Comparison of ENCODE assay signal across 11 mouse cellular contexts in genomic region chr7:62375658-62376057, GRCm38 (mm10). TPM values are rescaled to one million over a fixed set of nuclear protein-coding genes. Genes with fewer than 3 reads are reported as not detected.
DNase-seq lines count a peak whose midpoint lies in the region; ATAC-seq and TF ChIP-seq lines count a peak whose summit lies in the region.
"Had no signal": no experiment of that assay in that cellular context is flagged by ENCODE, and none has a peak within 500 bp of the region (broad histone marks: within the 10 kb centered on the region; RNA-seq: fewer than 3 reads in every experiment).

No protein-coding gene starts in this region.

- peak overlapping the region; percentile 61 for H3K4me2 ChIP-seq in hindbrain, embryonic 13.5 days

- H3K27ac ChIP-seq in kidney, adult 2 months (ENCODE audit: insufficient read depth, low read depth, low read length) = no peak overlapping the region
- H3K27ac ChIP-seq in hindbrain, embryonic 13.5 days = no peak overlapping the region

- TF ChIP-seq CTCF in kidney, adult 2 months (conservative IDR thresholded peaks at IDR 0.05; ENCODE audit: insufficient read depth, insufficient read length, low read depth, low read length) = peak; percentile 33; the same call in 1 of the 2 replicates

- peak; percentile 24 to 87 for DNase-seq in adrenal gland, adult (ENCODE audit: inconsistent age in 2 of 2, low spot score in 1 of 2)
- DNase-seq in adrenal gland, adult 18-20 months (ENCODE audit: low spot score in 2 of 2) = no peak
- peak; percentile 19 for DNase-seq in kidney, adult 2 months
- DNase-seq in kidney, postnatal 4 days = no peak
- DNase-seq in ES-CJ7 (ENCODE audit: low read depth, low spot score) = peak; percentile 57
- no peak for DNase-seq in ovary, postnatal 36 days (ENCODE audit: low spot score)
- DNase-seq: layer of hippocampus, postnatal 36 days; thymus, adult 18-20 months had no signal

- no peaks in the 10 kb centered on the region for H3K36me3 ChIP-seq in kidney, adult 2 months (ENCODE audit: control insufficient read depth, insufficient read depth, low read length)
- peaks cover 6% of the 10 kb centered on the region for H3K36me3 ChIP-seq in hindbrain, embryonic 13.5 days

- WGBS in kidney, adult 2 months = 26% methylated on average over 4 of the region's 4 CpGs
- WGBS in hindbrain, embryonic 13.5 days = 29% methylated on average over 4 of the region's 4 CpGs

- H3K4me1 ChIP-seq in kidney, adult 2 months (ENCODE audit: control insufficient read depth, insufficient read depth, low read length) = no peaks in the 10 kb centered on the region
- peaks cover 29% of the 10 kb centered on the region for H3K4me1 ChIP-seq in hindbrain, embryonic 13.5 days (replicated peaks)

- H3K27me3 ChIP-seq in kidney, adult 2 months (replicated peaks; ENCODE audit: control insufficient read depth, insufficient read depth, low read length) = no peaks in the 10 kb centered on the region; the same call in 1 of the 2 replicates
- H3K27me3 ChIP-seq in hindbrain, embryonic 13.5 days = no peaks in the 10 kb centered on the region

- ATAC-seq in hindbrain, embryonic 13.5 days (ENCODE audit: low FRiP score) = no peak
- no peak for ATAC-seq in CD4-positive, CD25-positive, alpha-beta regulatory T cell, adult 4 months

- no peak overlapping the region for H3K9ac ChIP-seq in hindbrain, embryonic 13.5 days

- no peak overlapping the region for H3K4me3 ChIP-seq in kidney, adult 2 months (ENCODE audit: insufficient read depth, low read depth, low read length)
- H3K4me3 ChIP-seq in hindbrain, embryonic 13.5 days = no peak overlapping the region

- peaks cover 14% of the 10 kb centered on the region for H3K9me3 ChIP-seq in hindbrain, embryonic 13.5 days

- TF ChIP-seq POLR2A in kidney, adult 2 months (IDR thresholded peaks at IDR 0.05; ENCODE audit: low read depth, low read length) = no peak

RNA-seq across cellular contexts. Expression of gene Magel2, which starts 1.2 kb away (rescaled TPM):
- total RNA-seq in adrenal gland, adult 18-20 months (2021) = 1 to 10 TPM in 1 of 2 experiments, under 1 TPM in 1; 0.80 to 1.2 TPM
- polyA plus RNA-seq in kidney, adult 2 months (2012; rRNA removed) = 0.02 TPM in 1 of 2 replicates, not detected in the other
- 16.3 and 19.7 TPM in 2 replicates for polyA plus RNA-seq in hindbrain, embryonic 13.5 days (2015; fragmentation: Nextera tagmentation; extraction: Ambion mirVana)
- not detected for polyA plus RNA-seq in CD4-positive, CD25-positive, alpha-beta regulatory T cell, adult 4 months (2017; shearing (Covaris generic))
- total RNA-seq: neutrophil, adult 5-6 weeks had no signal

RNA-seq across cellular contexts. Expression of gene Ndn, which starts 29.3 kb away (rescaled TPM):
- 10 to 100 TPM; 69.4 to 80.4 TPM for total RNA-seq in adrenal gland, adult 18-20 months (2021)
- 2.3 TPM in 2 replicates for polyA plus RNA-seq in kidney, adult 2 months (2012; rRNA removed)
- 501 and 528 TPM in 2 replicates for polyA plus RNA-seq in hindbrain, embryonic 13.5 days (2015; fragmentation: Nextera tagmentation; extraction: Ambion mirVana)
- not detected for polyA plus RNA-seq in CD4-positive, CD25-positive, alpha-beta regulatory T cell, adult 4 months (2017; shearing (Covaris generic))
- total RNA-seq: neutrophil, adult 5-6 weeks had no signal

RNA-seq across cellular contexts. Expression of gene Mkrn3, which starts 44.3 kb away (rescaled TPM):
- 1 to 10 TPM; 1.2 to 1.3 TPM for total RNA-seq in adrenal gland, adult 18-20 months (2021)
- 0.56 and 0.77 TPM in 2 replicates for polyA plus RNA-seq in kidney, adult 2 months (2012; rRNA removed)
- 19.4 and 21.1 TPM in 2 replicates for polyA plus RNA-seq in hindbrain, embryonic 13.5 days (2015; fragmentation: Nextera tagmentation; extraction: Ambion mirVana)
- polyA plus RNA-seq in CD4-positive, CD25-positive, alpha-beta regulatory T cell, adult 4 months (2017; shearing (Covaris generic)) = not detected
- total RNA-seq: neutrophil, adult 5-6 weeks had no signal

Comparison
In these comparisons a context has a peak if more than half of its experiments do, and no peak if none do; other contexts are left out.
1. DNase-seq: peak in adrenal gland, adult (2 of 2), kidney, adult 2 months (single experiment) and ES-CJ7 (single experiment); none in adrenal gland, adult 18-20 months (0 of 2), kidney, postnatal 4 days (0 of 2) and ovary, postnatal 36 days (single experiment).
2. RNA of gene Magel2, which starts 1.2 kb away (polyA plus RNA-seq): 16.3 to 19.7 TPM in hindbrain, embryonic 13.5 days; 0.02 TPM in kidney, adult 2 months and not detected in CD4-positive, CD25-positive, alpha-beta regulatory T cell, adult 4 months; every median in the first group is over 10 times any median in the second.
3. RNA of gene Ndn, which starts 29.3 kb away (polyA plus RNA-seq): 501 to 528 TPM in hindbrain, embryonic 13.5 days; 2.3 TPM in kidney, adult 2 months and not detected in CD4-positive, CD25-positive, alpha-beta regulatory T cell, adult 4 months; every median in the first group is over 100 times any median in the second.
4. RNA of gene Mkrn3, which starts 44.3 kb away (polyA plus RNA-seq): 19.4 to 21.1 TPM in hindbrain, embryonic 13.5 days; 0.56 to 0.77 TPM in kidney, adult 2 months and not detected in CD4-positive, CD25-positive, alpha-beta regulatory T cell, adult 4 months; every median in the first group is over 10 times any median in the second.